ENCODE assay signal across 8 mouse cellular contexts in the genomic region with DNA sequence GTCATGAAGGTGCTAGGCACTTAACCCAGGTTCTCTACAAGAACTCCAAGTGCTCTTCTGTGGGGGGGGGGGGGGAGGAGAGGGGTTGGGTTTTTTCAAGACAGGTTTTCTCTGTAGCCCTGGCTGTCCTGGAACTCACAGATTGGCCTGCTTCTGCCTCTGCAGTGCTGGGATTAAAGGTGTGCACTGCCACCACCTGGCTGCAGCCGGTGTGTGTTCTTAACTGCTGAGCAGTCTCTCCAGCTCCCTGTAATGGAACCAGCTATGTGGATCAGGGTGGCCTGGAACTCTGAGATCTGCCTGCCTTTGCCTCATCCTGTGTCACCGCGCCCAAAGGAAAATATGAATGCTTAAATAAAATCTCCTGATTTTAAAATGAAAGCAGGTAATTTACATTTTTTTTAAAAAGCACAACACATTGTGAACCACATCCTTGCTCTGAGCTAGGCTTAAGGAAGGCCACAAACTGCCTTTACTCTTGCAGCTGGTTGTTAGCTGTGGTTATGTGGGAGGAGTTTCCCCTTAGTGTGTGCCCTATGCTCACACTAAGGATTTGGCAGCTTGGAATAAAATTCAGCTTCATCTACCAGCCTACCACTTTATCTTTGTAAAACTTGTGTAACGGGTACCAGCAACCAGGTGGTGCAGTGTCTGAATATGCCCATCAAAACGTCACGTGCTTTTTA.
DNase-seq lines count a peak whose midpoint lies in the region; ATAC-seq and TF ChIP-seq lines count a peak whose summit lies in the region.

No protein-coding gene starts in this region.

- H3K4me3 ChIP-seq in forebrain, embryonic 14.5 days (ENCODE audit: low read depth, low read length), result no peak overlapping the region
- H3K4me3 ChIP-seq in forebrain, embryonic 10.5 days, result no peak overlapping the region

- WGBS in forebrain, embryonic 14.5 days, result 72% methylated on average over 6 of the region's 6 CpGs
- 70% methylated on average over 6 of the region's 6 CpGs for WGBS in forebrain, embryonic 10.5 days

- DNase-seq in forebrain, embryonic 14.5 days (ENCODE audit: low spot score), result peak; percentile 61
- DNase-seq in forebrain, embryonic 10.5 days (ENCODE audit: extremely low spot score, low spot score), result no peak
- peak; percentile 71 for DNase-seq in A20 (ENCODE audit: low read depth, low spot score)
- peak; percentile 81 for DNase-seq in brain, embryonic 14.5 days (ENCODE audit: low read depth)
- peak; percentile 68 for DNase-seq in kidney, postnatal 14 days
- peak; percentile 81 for DNase-seq in naive thymus-derived CD4-positive, alpha-beta T cell, adult 2 months (ENCODE audit: low read depth)
- DNase-seq in right cerebral cortex, adult 2 months (ENCODE audit: low spot score in 2 of 2), result no peak
- DNase-seq in urinary bladder, adult 2 months (ENCODE audit: low spot score), result no peak

- peak; percentile 63; the same call in 1 of the 2 replicates for TF ChIP-seq CTCF in brain, embryonic 14.5 days (IDR thresholded peaks at IDR 0.05; ENCODE audit: borderline replicate concordance, extremely low read depth, insufficient read depth, insufficient read length)

- H3K4me1 ChIP-seq in forebrain, embryonic 14.5 days (ENCODE audit: control insufficient read depth, insufficient read depth, low read length), result peaks cover 22% of the 10 kb centered on the region
- H3K4me1 ChIP-seq in forebrain, embryonic 10.5 days, result peaks cover 54% of the 10 kb centered on the region

- no peaks in the 10 kb centered on the region for H3K27me3 ChIP-seq in forebrain, embryonic 14.5 days (replicated peaks; ENCODE audit: control insufficient read depth, insufficient read depth, low read length)
- peaks cover 27% of the 10 kb centered on the region for H3K27me3 ChIP-seq in forebrain, embryonic 10.5 days (ENCODE audit: poor library complexity, severe bottlenecking)

- no peak for TF ChIP-seq POLR2A in brain, embryonic 14.5 days (IDR thresholded peaks at IDR 0.05; ENCODE audit: borderline replicate concordance, extremely low read depth, insufficient read depth, insufficient read length, poor library complexity, severe bottlenecking)

- ATAC-seq in forebrain, embryonic 14.5 days, result no peak

- no peak overlapping the region for H3K9ac ChIP-seq in forebrain, embryonic 14.5 days (ENCODE audit: low read length)

- no peaks in the 10 kb centered on the region for H3K36me3 ChIP-seq in forebrain, embryonic 14.5 days (ENCODE audit: control insufficient read depth, insufficient read depth, low read length)
- no peaks in the 10 kb centered on the region for H3K36me3 ChIP-seq in forebrain, embryonic 10.5 days (replicated peaks)

- H3K9me3 ChIP-seq in forebrain, embryonic 14.5 days (replicated peaks; ENCODE audit: control insufficient read depth, low read length), result no peaks in the 10 kb centered on the region
- H3K9me3 ChIP-seq in forebrain, embryonic 10.5 days, result no peaks in the 10 kb centered on the region

- H3K27ac ChIP-seq in forebrain, embryonic 14.5 days (ENCODE audit: low read depth, low read length), result no peak overlapping the region
- no peak overlapping the region for H3K27ac ChIP-seq in forebrain, embryonic 10.5 days

- no peak overlapping the region for H3K4me2 ChIP-seq in forebrain, embryonic 14.5 days (ENCODE audit: low read length)

Comparison
In these comparisons a context has a peak if more than half of its experiments do, and no peak if none do; other contexts are left out.
1. DNase-seq: peak in forebrain, embryonic 14.5 days (single experiment), A20 (single experiment), brain, embryonic 14.5 days (single experiment), kidney, postnatal 14 days (single experiment) and naive thymus-derived CD4-positive, alpha-beta T cell, adult 2 months (single experiment); none in forebrain, embryonic 10.5 days (single experiment), right cerebral cortex, adult 2 months (0 of 2) and urinary bladder, adult 2 months (single experiment).